Comparison of ENCODE assay signal across 20 mouse cellular contexts in the genomic region with DNA sequence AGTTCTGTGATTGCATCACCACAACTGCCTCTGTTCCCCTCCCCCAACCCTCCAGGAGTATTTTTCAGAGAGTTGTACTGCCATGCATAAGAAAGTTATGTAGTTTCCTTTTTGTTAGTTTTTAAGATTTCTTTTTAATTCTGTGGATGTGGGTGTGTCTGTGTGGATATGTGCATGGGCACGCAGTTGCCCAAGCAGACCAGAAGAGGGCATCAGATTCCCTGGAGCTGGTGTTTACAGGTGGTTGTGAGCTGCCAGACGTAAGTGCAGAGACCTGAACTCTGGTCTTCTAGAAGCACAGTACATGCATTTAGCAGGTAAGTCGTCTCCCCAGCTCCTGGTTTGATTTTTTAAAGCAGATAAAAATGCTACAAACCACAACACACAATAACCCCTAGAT.
DNase-seq lines count a peak whose midpoint lies in the region; ATAC-seq and TF ChIP-seq lines count a peak whose summit lies in the region.
"Had no signal": no experiment of that assay in that cellular context is flagged by ENCODE, and none has a peak within 500 bp of the region (broad histone marks: within the 10 kb centered on the region; RNA-seq: fewer than 3 reads in every experiment).

No protein-coding gene starts in this region.

- no peak overlapping the region for H3K4me2 ChIP-seq in kidney, postnatal 0 days (ENCODE audit: low read length)
- no peak overlapping the region for H3K4me2 ChIP-seq in lung, postnatal 0 days (replicated peaks; ENCODE audit: low read depth, low read length)
- H3K4me2 ChIP-seq: heart, embryonic 12.5 days; hindbrain, embryonic 12.5 days; liver, embryonic 15.5 days had no signal

- H3K4me3 ChIP-seq in kidney, postnatal 0 days (replicated peaks; ENCODE audit: low read depth, low read length): no peak overlapping the region
- H3K4me3 ChIP-seq in lung, postnatal 0 days (ENCODE audit: low read depth, low read length): no peak overlapping the region
- no peak overlapping the region for H3K4me3 ChIP-seq in ES-Bruce4 (ENCODE audit: low read depth, low read length)
- H3K4me3 ChIP-seq: gastrocnemius, adult 2 months; heart, embryonic 12.5 days; hindbrain, embryonic 12.5 days; limb, embryonic 10.5 days; liver, embryonic 15.5 days had no signal

- no peak for DNase-seq in kidney, postnatal 0 days (ENCODE audit: low spot score)
- DNase-seq in kidney, postnatal 14 days: no peak
- no peak for DNase-seq in lung, postnatal 0 days (ENCODE audit: low spot score)
- DNase-seq in lung, postnatal 25 days (ENCODE audit: low spot score): no peak
- no peak for DNase-seq in brain, embryonic 14.5 days (ENCODE audit: low read depth)
- no peak for DNase-seq in frontal cortex, adult 2 months (ENCODE audit: extremely low spot score in 1 of 2, low spot score in 1 of 2)
- no peak for DNase-seq in thymus, postnatal 14 days
- DNase-seq: adrenal gland, postnatal 36 days; cerebellum, adult 18-20 months; cerebellum, postnatal 25 days; embryo, embryonic 11 days; gastrocnemius, adult 2 months; heart, postnatal 14 days; lung, postnatal 4 days had no signal

- TF ChIP-seq CTCF in kidney, postnatal 0 days (IDR thresholded peaks at IDR 0.05; ENCODE audit: low read depth): peak; percentile 42
- TF ChIP-seq CTCF in lung, postnatal 0 days (IDR thresholded peaks at IDR 0.05): peak; percentile 16; the same call in 1 of the 2 replicates
- peak; percentile 58 for TF ChIP-seq CTCF in ES-Bruce4 (IDR thresholded peaks at IDR 0.05; ENCODE audit: low read depth, low read length)
- TF ChIP-seq CTCF in brain, embryonic 14.5 days (IDR thresholded peaks at IDR 0.05; ENCODE audit: borderline replicate concordance, extremely low read depth, insufficient read depth, insufficient read length): peak; percentile 40; the same call in 1 of the 2 replicates

- no peaks in the 10 kb centered on the region for H3K9me3 ChIP-seq in kidney, postnatal 0 days (replicated peaks; ENCODE audit: low read length)
- no peaks in the 10 kb centered on the region for H3K9me3 ChIP-seq in lung, postnatal 0 days (ENCODE audit: low read length)
- no peaks in the 10 kb centered on the region for H3K9me3 ChIP-seq in ES-Bruce4 (replicated peaks; ENCODE audit: control insufficient read depth, insufficient read depth, low read length, poor library complexity, severe bottlenecking)
- H3K9me3 ChIP-seq: heart, embryonic 12.5 days; hindbrain, embryonic 12.5 days; limb, embryonic 10.5 days; liver, embryonic 15.5 days had no signal

- H3K36me3 ChIP-seq in kidney, postnatal 0 days (ENCODE audit: insufficient read depth, low read length): no peaks in the 10 kb centered on the region
- no peaks in the 10 kb centered on the region for H3K36me3 ChIP-seq in lung, postnatal 0 days (ENCODE audit: insufficient read depth, low read length)
- no peaks in the 10 kb centered on the region for H3K36me3 ChIP-seq in ES-Bruce4 (ENCODE audit: control insufficient read depth, insufficient read depth, low read length, poor library complexity, severe bottlenecking)
- H3K36me3 ChIP-seq: heart, embryonic 12.5 days; hindbrain, embryonic 12.5 days; limb, embryonic 10.5 days; liver, embryonic 15.5 days had no signal

- no peak for TF ChIP-seq EP300 in lung, postnatal 0 days (IDR thresholded peaks at IDR 0.05)
- TF ChIP-seq EP300 in ES-Bruce4 (IDR thresholded peaks at IDR 0.05; ENCODE audit: insufficient read depth, low read depth, low read length): no peak

- no peak for TF ChIP-seq POLR2A in ES-Bruce4 (IDR thresholded peaks at IDR 0.05; ENCODE audit: insufficient read depth, low read length)
- no peak for TF ChIP-seq POLR2A in brain, embryonic 14.5 days (IDR thresholded peaks at IDR 0.05; ENCODE audit: borderline replicate concordance, extremely low read depth, insufficient read depth, insufficient read length, poor library complexity, severe bottlenecking)

- no peaks in the 10 kb centered on the region; the same call in 1 of the 2 replicates for H3K4me1 ChIP-seq in kidney, postnatal 0 days (replicated peaks; ENCODE audit: insufficient read depth, low read length)
- H3K4me1 ChIP-seq in lung, postnatal 0 days (ENCODE audit: insufficient read depth, low read depth, low read length): no peaks in the 10 kb centered on the region
- H3K4me1 ChIP-seq in ES-Bruce4 (ENCODE audit: control insufficient read depth, insufficient read depth, low read length): no peaks in the 10 kb centered on the region
- H3K4me1 ChIP-seq: heart, embryonic 12.5 days; liver, embryonic 15.5 days had no signal

- no peaks in the 10 kb centered on the region for H3K27me3 ChIP-seq in kidney, postnatal 0 days (ENCODE audit: insufficient read depth, low read length)
- H3K27me3 ChIP-seq in lung, postnatal 0 days (replicated peaks; ENCODE audit: insufficient read depth, low read length): no peaks in the 10 kb centered on the region
- no peaks in the 10 kb centered on the region for H3K27me3 ChIP-seq in ES-Bruce4 (ENCODE audit: control insufficient read depth, insufficient read depth, low read length, poor library complexity, severe bottlenecking)
- H3K27me3 ChIP-seq: heart, embryonic 12.5 days; hindbrain, embryonic 12.5 days; liver, embryonic 15.5 days had no signal

- no peak overlapping the region for H3K9ac ChIP-seq in kidney, postnatal 0 days (ENCODE audit: low read depth, low read length)
- H3K9ac ChIP-seq in lung, postnatal 0 days (replicated peaks; ENCODE audit: low read depth): no peak overlapping the region
- no peak overlapping the region for H3K9ac ChIP-seq in ES-Bruce4 (ENCODE audit: low read depth, poor library complexity, severe bottlenecking)
- H3K9ac ChIP-seq: heart, embryonic 12.5 days; hindbrain, embryonic 12.5 days; liver, embryonic 15.5 days had no signal

- WGBS in kidney, postnatal 0 days: 93% methylated on average over 3 of the region's 3 CpGs
- WGBS in lung, postnatal 0 days: 86% methylated on average over 3 of the region's 3 CpGs

- no peak overlapping the region for H3K27ac ChIP-seq in kidney, postnatal 0 days
- no peak overlapping the region for H3K27ac ChIP-seq in lung, postnatal 0 days (ENCODE audit: low read length)
- no peak overlapping the region for H3K27ac ChIP-seq in ES-Bruce4 (ENCODE audit: insufficient read depth, low read length)
- H3K27ac ChIP-seq: gastrocnemius, adult 2 months; hindbrain, embryonic 12.5 days; limb, embryonic 10.5 days; liver, embryonic 15.5 days had no signal

- ATAC-seq in kidney, postnatal 0 days (replicated peaks; ENCODE audit: low FRiP score, low read depth): no peak
- no peak for ATAC-seq in lung, postnatal 0 days
- ATAC-seq: forebrain, embryonic 16.5 days had no signal
